Mouse (Mus musculus): ENCODE measurements around the gene Specc1. TPM values are rescaled to one million over a fixed set of nuclear protein-coding genes. Genes with fewer than 3 reads are reported as not detected.
"Not testable (repeated sequence)": the region's sequence is repeated elsewhere in the genome, so short reads cannot be mapped to it uniquely, and the experiment has no call there.

The Specc1 gene
- polyA plus RNA-seq, 1 experiment from 2014 or later, result 15.0 TPM

- 90% methylated on average over 2 of the region's 2 CpGs for WGBS
- H3K4me2 ChIP-seq (ENCODE audit: low read depth, low read length), result no peak overlapping the region
- H3K9me3 ChIP-seq (ENCODE audit: control insufficient read depth, low read length), result no peaks in the 10 kb centered on the region
- H3K27ac ChIP-seq (ENCODE audit: low read depth, low read length), result no peak overlapping the region
- H3K4me1 ChIP-seq (ENCODE audit: control insufficient read depth, insufficient read depth, low read length), result no peaks in the 10 kb centered on the region
- H3K9ac ChIP-seq (replicated peaks; ENCODE audit: low read depth, low read length), result no peak overlapping the region
- no peaks in the 10 kb centered on the region for H3K27me3 ChIP-seq (ENCODE audit: control insufficient read depth, insufficient read depth, low read length)
- H3K4me3 ChIP-seq (ENCODE audit: low read depth, low read length), result no peak overlapping the region
- no peak for ATAC-seq (ENCODE audit: low read depth)
- no peaks in the 10 kb centered on the region for H3K36me3 ChIP-seq (ENCODE audit: control insufficient read depth, insufficient read depth, low read length)
Observed at GRCm38 (mm10) chr11:61942903-61943302, 13.7 kb upstream of the Specc1 start.

DNA sequence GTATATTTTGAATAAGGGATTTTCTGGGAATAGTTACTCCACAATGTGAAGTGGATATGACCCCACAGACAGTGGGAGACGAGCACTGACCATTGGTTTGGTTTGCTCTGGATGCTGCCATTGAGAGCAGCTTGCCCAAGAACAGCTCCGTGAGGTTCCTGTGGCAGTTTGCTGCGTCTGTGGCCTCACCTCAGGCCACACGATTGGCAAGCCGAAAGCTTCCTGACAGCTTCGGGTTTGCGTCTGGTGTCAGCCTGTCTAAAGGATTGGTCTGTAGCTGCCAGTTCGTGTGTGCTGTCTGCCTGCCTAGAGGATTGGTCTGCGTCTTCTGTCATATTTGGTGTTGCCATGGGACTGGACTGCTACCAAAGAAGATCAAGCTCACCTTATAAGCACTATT is 12.1 kb upstream of the Specc1 start:
- Histone ChIP-seq H3K4me2 (ENCODE audit: low read depth, low read length) (no peak overlapping the region), H3K4me1 (ENCODE audit: control insufficient read depth, insufficient read depth, low read length) (no peaks in the 10 kb centered on the region), H3K9ac (replicated peaks; ENCODE audit: low read depth, low read length) (no peak overlapping the region), H3K36me3 (ENCODE audit: control insufficient read depth, insufficient read depth, low read length) (no peaks in the 10 kb centered on the region), H3K4me3 (ENCODE audit: low read depth, low read length) (no peak overlapping the region), H3K27ac (ENCODE audit: low read depth, low read length) (no peak overlapping the region), H3K9me3 (ENCODE audit: control insufficient read depth, low read length) (no peaks in the 10 kb centered on the region), H3K27me3 (ENCODE audit: control insufficient read depth, insufficient read depth, low read length) (no peaks in the 10 kb centered on the region)
- ATAC-seq (ENCODE audit: low read depth), result no peak
- 87% methylated on average over 9 of the region's 9 CpGs for WGBS

DNA sequence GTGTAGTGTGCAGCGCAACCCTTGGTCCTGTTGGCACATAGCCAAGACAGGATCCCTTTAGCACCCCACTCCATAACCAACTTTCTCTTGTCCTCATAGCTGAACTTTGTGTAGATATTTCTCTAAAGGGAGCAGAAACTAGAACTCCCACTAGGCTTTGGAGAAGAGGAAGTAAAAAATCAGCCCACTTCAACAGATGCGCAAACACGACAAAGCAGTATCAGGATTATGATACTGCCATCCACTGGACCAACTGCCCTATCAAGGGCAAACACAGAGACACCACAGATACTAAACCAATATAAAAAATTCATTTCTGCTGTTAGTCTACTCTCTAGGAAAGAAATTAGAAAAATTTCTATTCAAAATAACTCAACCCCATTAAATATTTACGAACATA is 10.0 kb upstream of the Specc1 start:
- no peaks in the 10 kb centered on the region for H3K36me3 ChIP-seq (ENCODE audit: control insufficient read depth, insufficient read depth, low read length)
- 94% methylated on average over 4 of the region's 4 CpGs for WGBS
- no peak overlapping the region for H3K4me2 ChIP-seq (ENCODE audit: low read depth, low read length)
- H3K9me3 ChIP-seq (ENCODE audit: control insufficient read depth, low read length), result no peaks in the 10 kb centered on the region
- no peaks in the 10 kb centered on the region for H3K4me1 ChIP-seq (ENCODE audit: control insufficient read depth, insufficient read depth, low read length)
- no peaks in the 10 kb centered on the region for H3K27me3 ChIP-seq (ENCODE audit: control insufficient read depth, insufficient read depth, low read length)
- H3K9ac ChIP-seq (replicated peaks; ENCODE audit: low read depth, low read length), result no peak overlapping the region
- H3K27ac ChIP-seq (ENCODE audit: low read depth, low read length), result no peak overlapping the region
- no peak overlapping the region for H3K4me3 ChIP-seq (ENCODE audit: low read depth, low read length)
- no peak for ATAC-seq (ENCODE audit: low read depth)

GRCm38 (mm10) chr11:61949315-61949714 is 7.2 kb upstream of the Specc1 start:
- Histone ChIP-seq H3K9me3 (ENCODE audit: control insufficient read depth, low read length) (no peaks in the 10 kb centered on the region), H3K4me3 (ENCODE audit: low read depth, low read length) (no peak overlapping the region), H3K27ac (ENCODE audit: low read depth, low read length) (no peak overlapping the region), H3K36me3 (ENCODE audit: control insufficient read depth, insufficient read depth, low read length) (no peaks in the 10 kb centered on the region), H3K27me3 (ENCODE audit: control insufficient read depth, insufficient read depth, low read length) (no peaks in the 10 kb centered on the region), H3K9ac (replicated peaks; ENCODE audit: low read depth, low read length) (no peak overlapping the region), H3K4me1 (ENCODE audit: control insufficient read depth, insufficient read depth, low read length) (no peaks in the 10 kb centered on the region), H3K4me2 (ENCODE audit: low read depth, low read length) (no peak overlapping the region)
- ATAC-seq (ENCODE audit: low read depth), result no peak
- WGBS, result under 1% methylated on average over 3 of the region's 3 CpGs

DNA sequence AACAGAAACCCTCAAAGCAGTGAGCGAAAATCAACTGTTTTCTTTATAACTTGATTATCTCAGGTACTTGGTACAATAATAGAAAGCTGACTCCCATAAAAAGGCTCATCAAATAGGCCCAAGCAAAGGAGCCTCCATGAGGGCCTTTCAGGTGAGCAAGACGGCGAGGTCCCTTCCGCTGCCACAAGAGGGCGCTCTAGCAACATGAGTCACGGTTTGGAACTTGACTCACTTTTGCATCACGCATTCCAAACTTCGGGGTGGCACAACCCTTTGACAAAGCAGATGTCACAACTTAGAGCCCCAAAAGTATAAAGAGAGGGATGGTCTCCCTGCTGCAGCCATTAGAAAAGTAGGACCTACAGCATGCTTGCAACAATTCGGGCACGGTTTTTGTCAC is 5.9 kb upstream of the Specc1 start:
- Histone ChIP-seq H3K9ac (replicated peaks; ENCODE audit: low read depth, low read length) (no peak overlapping the region), H3K9me3 (ENCODE audit: control insufficient read depth, low read length) (no peaks in the 10 kb centered on the region), H3K4me1 (ENCODE audit: control insufficient read depth, insufficient read depth, low read length) (no peaks in the 10 kb centered on the region), H3K36me3 (ENCODE audit: control insufficient read depth, insufficient read depth, low read length) (no peaks in the 10 kb centered on the region), H3K27ac (ENCODE audit: low read depth, low read length) (no peak overlapping the region), H3K27me3 (ENCODE audit: control insufficient read depth, insufficient read depth, low read length) (no peaks in the 10 kb centered on the region), H3K4me3 (ENCODE audit: low read depth, low read length) (no peak overlapping the region), H3K4me2 (ENCODE audit: low read depth, low read length) (no peak overlapping the region)
- 0 out of 2 replicates have a peak, but pooled peaks have one; percentile 14 for ATAC-seq (ENCODE audit: low read depth)
- whole genome bisulfite sequencing, result 21% methylated on average over 10 of the region's 10 CpGs

DNA sequence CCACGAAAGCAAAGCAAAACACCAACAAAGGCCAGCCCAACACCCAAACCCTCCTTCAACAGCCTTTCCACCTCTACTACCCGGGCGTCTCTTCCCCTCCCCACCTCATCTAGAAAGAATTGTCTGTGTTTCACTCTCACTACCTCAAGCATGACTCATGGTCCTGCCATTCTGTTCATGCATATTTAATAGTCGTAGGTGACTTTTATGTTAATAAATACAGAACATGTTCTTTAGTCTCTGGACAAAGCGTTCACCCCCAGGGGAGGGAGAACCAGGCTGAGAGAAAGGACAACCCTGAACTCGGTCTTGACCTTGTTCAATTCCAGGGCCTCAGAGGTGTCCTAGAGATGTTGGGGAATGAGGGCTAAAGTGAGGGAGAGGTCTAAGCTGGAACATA is 1.4 kb upstream of the Specc1 start:
- Histone ChIP-seq H3K36me3 (ENCODE audit: control insufficient read depth, insufficient read depth, low read length) (no peaks in the 10 kb centered on the region), H3K4me1 (ENCODE audit: control insufficient read depth, insufficient read depth, low read length) (no peaks in the 10 kb centered on the region), H3K4me2 (ENCODE audit: low read depth, low read length) (no peak overlapping the region), H3K9ac (replicated peaks; ENCODE audit: low read depth, low read length) (no peak overlapping the region), H3K4me3 (ENCODE audit: low read depth, low read length) (no peak overlapping the region), H3K27me3 (ENCODE audit: control insufficient read depth, insufficient read depth, low read length) (peaks cover 6% of the 10 kb centered on the region), H3K27ac (ENCODE audit: low read depth, low read length) (no peak overlapping the region), H3K9me3 (ENCODE audit: control insufficient read depth, low read length) (no peaks in the 10 kb centered on the region)
- WGBS, result 84% methylated on average over 6 of the region's 6 CpGs
- no peak for ATAC-seq (ENCODE audit: low read depth)

DNA sequence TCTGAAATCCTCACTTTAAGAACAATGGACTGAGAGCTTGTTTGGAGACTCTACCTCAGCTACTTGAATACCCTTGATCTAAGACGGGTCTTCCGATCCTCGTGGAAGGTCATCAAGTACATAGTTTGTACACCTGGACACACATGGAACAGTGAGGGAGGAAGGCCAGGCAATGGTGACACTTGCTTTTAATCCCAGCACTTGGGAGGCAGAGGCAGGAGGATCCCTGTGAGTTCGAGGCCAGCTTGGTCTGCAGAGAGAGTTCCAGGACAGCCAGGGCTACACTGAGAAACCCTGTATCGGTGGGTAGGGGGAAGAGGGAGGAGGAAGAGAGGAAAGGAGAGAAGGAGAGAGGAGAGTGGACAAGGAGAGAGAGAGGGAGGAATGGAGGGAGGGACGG is 612 bp upstream of the Specc1 start:
- Histone ChIP-seq H3K27me3 (ENCODE audit: control insufficient read depth, insufficient read depth, low read length) (peaks cover 6% of the 10 kb centered on the region), H3K36me3 (ENCODE audit: control insufficient read depth, insufficient read depth, low read length) (no peaks in the 10 kb centered on the region), H3K4me3 (ENCODE audit: low read depth, low read length) (no peak overlapping the region), H3K27ac (ENCODE audit: low read depth, low read length) (no peak overlapping the region), H3K9me3 (ENCODE audit: control insufficient read depth, low read length) (no peaks in the 10 kb centered on the region), H3K9ac (replicated peaks; ENCODE audit: low read depth, low read length) (no peak overlapping the region), H3K4me1 (ENCODE audit: control insufficient read depth, insufficient read depth, low read length) (no peaks in the 10 kb centered on the region), H3K4me2 (ENCODE audit: low read depth, low read length) (no peak overlapping the region)
- 0 out of 2 replicates have a peak, but pooled peaks have one; percentile 33 for ATAC-seq (ENCODE audit: low read depth)
- WGBS, result 82% methylated on average over 6 of the region's 6 CpGs

GRCm38 (mm10) chr11:61957296-61957813 is 792 bp downstream of the Specc1 start:
- H3K4me3 ChIP-seq (ENCODE audit: low read depth, low read length), result peak overlapping the region; percentile 57
- peak overlapping the region; percentile 100 for H3K4me2 ChIP-seq (ENCODE audit: low read depth, low read length)
- H3K27ac ChIP-seq (ENCODE audit: low read depth, low read length), result no peak overlapping the region
- H3K27me3 ChIP-seq (ENCODE audit: control insufficient read depth, insufficient read depth, low read length), result peaks cover 6% of the 10 kb centered on the region
- H3K9ac ChIP-seq (replicated peaks; ENCODE audit: low read depth, low read length), result peak overlapping the region; percentile 58
- 5% methylated on average over 25 of the region's 25 CpGs for WGBS
- no peaks in the 10 kb centered on the region for H3K4me1 ChIP-seq (ENCODE audit: control insufficient read depth, insufficient read depth, low read length)
- no peaks in the 10 kb centered on the region for H3K9me3 ChIP-seq (ENCODE audit: control insufficient read depth, low read length)
- no peaks in the 10 kb centered on the region for H3K36me3 ChIP-seq (ENCODE audit: control insufficient read depth, insufficient read depth, low read length)
- peak; percentile 42; the same call in 1 of the 2 replicates for ATAC-seq (ENCODE audit: low read depth)

DNA sequence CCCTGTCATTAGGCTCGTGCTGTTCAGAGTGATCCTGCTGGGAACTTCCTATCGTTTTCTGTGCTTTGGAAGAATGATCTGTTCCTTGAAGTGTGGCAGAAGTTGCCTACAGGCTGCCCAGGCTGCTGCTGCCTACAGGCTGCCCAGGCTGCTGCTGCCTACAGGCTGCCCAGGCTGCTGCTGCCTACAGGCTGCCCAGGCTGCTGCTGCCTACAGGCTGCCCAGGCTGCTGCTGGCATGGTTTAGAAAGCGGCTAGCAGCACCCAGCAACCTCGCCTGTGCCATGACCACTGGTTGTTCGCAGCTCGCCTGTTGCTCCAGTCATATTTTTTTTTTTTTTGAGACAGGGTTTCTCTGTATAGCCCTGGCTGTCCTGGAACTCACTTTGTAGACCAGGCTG is 2.1 kb downstream of the Specc1 start:
- H3K27me3 ChIP-seq (ENCODE audit: control insufficient read depth, insufficient read depth, low read length); H3K4me1 ChIP-seq (ENCODE audit: control insufficient read depth, insufficient read depth, low read length); H3K9me3 ChIP-seq (ENCODE audit: control insufficient read depth, low read length); H3K27ac ChIP-seq (ENCODE audit: low read depth, low read length); H3K4me2 ChIP-seq (ENCODE audit: low read depth, low read length); H3K9ac ChIP-seq (replicated peaks; ENCODE audit: low read depth, low read length); H3K4me3 ChIP-seq (ENCODE audit: low read depth, low read length); ATAC-seq (ENCODE audit: low read depth); H3K36me3 ChIP-seq (ENCODE audit: control insufficient read depth, insufficient read depth, low read length): not testable (repeated sequence)
- 55% methylated on average over 6 of the region's 6 CpGs for WGBS

Data from neural tube, embryonic 14.5 days (tissue).